Mouse (Mus musculus) urinary bladder, adult 18-20 months (tissue): ENCODE measurements around the gene Tsc2.
A peak's percentile ranks its signal among the peaks of the same experiment; 100 is the strongest.
"Not testable (repeated sequence)": the region's sequence is repeated elsewhere in the genome, so short reads cannot be mapped to it uniquely, and the experiment has no call there.

ENCODE experiments used
- DNase-seq, 2 experiments: peaks; one replicate each; pipeline ENCODE4 v3.0.0; 2022; ENCODE audit warnings: low spot score in 2 of 2, mixed read lengths in 2 of 2

Gene Tsc2

DNA sequence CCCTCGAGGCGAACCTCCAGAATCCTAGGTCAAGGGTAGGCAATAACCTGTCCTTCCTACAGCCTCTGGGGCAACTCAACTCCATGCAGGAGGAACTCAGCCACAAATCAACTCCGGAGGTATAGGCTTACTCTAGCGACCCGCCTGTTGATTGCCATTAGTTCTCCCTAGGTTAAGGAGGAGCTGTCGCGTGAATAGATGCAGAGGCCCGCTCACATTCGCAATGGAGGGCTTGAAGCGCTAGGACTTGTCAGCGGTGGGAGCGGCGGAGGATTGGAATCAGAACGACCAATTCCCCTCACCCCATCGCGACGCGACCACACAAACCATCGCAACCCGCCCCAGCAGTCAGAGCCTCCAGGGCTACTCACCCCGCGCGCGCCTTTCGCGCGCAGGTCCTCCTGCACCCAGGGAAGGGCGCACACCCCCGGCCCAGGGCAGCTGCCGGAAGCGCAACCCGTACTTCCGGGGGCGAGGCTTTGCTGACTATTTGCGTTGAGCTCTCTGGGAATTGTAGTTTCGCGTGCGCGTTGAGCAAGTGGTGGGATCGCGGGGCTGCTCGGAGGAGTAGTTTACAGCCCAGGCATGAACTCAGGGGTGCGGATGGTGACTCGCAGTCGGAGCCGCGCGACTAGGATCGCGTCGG, at the start of gene Tsc2, which contains the start of gene Nthl1:
Tsc2 (minus strand) TSS at position 464 of the 646 bp plus-strand sequence.
Nthl1 (plus strand) TSS at position 514 of the 646 bp plus-strand sequence.
- DNase-seq = peak; percentile 77 to 79

DNA sequence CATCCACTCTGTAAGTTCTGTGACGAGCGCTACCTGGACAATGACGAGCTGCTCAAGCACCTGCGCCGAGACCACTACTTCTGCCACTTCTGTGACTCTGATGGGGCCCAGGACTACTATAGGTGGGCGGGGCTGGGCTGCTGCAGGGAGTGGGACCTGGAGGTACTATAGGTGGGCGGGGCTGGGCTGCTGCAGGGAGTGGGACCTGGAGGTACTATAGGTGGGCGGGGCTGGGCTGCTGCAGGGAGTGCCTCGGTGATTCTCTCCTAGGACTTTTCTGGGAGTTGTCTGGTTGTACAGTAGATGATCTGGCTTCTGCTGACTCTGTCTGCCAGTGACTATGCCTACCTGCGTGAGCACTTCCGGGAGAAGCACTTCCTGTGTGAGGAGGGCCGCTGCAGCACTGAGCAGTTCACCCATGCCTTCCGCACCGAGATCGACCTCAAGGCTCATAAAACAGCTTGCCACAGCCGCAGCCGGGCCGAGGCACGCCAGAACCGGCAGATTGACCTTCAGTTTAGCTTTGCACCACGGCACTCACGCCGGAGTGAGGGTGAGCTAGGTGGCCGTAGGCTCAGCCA, 45.2 kb upstream of the Tsc2 start:
- no peak for DNase-seq

DNA sequence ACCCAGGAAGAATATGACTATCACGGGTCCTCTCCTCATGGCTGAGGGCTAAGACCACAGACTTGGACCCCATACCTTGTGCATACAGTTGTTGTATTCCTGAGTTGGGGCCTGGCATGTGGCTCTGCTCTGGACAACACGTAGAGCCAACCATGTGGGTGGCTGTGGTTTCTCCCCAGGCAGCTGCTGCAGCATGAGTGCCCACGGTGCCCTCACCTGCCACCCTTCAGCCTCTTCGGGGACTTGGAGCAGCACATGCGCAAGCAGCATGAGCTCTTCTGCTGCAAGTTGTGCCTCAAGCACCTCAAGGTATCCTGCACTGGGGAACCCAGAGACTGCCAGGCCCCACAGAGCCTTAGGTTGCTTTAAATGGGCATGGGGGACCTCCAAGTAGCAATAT, 44.4 kb upstream of the Tsc2 start:
- DNase-seq = no peak

DNA sequence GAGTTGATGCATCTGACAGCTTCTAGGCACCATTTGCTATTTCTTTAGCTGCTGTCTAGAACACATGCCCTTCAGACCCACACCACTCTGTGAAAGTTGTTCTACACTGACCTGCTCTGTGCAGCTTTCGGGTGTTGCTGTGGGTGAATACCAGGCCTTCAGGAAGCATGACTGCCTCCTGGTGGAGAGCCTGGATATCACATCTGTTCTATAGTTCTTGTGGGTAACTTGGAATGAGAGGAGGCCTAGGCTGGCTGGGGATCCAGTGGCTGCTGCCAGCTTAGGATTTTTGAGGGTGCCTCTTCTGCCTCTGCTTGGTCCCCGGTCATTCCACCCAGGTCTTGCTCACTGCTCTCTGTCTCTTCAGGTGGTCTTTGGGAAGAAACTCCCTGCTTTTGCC, 43.8 kb upstream of the Tsc2 start:
- no peak for DNase-seq

DNA sequence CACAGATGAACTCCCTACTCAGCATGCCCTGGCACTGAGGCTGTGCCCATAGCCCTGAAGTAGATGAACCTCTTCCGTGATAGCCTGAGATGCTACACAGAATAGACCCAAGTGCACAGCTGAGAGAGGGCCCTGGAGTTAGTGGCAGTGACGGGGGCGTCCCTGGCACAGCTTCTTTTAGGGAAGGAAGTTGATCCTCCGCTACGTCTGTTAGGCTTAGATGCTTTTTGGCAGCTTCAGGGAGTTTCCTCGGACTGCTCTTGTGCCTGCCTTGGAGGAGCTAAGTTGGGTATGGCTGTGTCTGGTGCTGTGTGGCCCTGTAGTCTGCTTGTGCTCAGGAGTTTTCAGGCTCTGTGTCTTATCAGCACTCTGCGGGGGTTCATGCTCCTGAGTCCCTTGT, 41.8 kb upstream of the Tsc2 start:
- DNase-seq = no peak

DNA sequence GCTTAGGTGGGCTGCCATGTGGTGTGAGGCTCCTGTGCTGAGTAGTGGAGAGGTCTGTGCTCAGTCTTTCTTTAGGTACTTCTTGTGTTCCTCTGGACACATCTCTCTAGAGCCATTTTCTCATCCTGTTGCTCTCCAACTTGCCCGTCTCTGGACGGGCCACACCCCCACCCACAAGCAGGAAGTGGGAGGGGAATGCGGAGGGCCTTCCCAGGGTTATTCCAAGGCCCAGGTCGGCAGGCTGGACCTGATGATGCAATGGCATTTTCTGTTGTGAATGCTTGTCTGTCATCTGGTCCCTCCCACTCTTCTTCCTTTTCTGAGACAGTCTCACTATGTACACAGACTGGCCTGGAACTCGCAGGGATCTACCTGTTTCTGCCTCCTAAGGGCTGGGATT, 39.7 kb upstream of the Tsc2 start:
- no peak for DNase-seq

DNA sequence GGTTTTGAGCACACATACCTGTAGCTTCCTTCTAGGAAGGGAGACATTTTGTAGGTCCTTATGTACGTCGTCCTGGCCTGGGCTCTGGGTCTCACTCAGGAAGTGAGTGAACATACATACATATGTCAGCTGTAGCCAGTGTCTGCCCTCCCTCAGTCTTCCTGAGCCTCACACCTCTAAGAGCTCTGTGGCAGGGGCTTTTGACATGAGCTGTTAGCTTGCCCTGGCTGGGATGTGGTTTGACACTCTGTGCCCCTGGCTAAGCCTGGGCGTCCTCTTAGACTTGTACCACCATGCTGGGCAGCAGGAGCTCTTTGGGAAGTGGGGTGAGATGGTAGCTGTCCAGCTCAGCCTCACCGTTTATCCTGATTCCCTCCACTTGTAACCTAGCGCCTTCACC, 38.9 kb upstream of the Tsc2 start:
- no peak for DNase-seq

DNA sequence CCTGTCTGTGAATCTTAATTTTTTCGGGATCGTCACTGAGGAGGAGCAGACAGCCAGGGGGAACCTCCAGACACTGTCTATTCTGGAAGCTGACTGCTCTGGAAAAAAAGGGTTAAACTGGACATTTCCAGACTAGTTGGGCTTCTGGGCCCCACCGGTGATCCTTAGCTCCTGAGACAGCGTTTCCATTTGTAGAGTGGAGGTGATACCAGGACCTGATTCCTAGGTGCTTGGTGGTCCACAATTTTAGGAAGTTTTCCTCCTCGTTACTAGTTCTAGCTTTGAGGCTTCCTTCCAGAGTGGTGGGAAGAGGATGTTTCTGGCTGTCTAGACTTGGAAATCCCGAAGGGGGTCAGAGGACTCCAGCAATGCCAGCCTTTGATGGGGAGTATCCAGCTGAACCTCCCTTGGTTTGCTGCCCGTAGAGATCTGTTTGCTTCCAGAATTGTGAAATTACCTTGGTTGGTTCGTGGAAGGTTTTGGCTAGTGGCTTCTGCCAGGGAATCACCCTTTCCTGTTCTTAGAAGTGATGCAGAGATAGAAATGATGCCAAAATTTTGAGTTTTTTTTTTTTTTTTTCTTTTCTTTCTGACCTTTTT, 37.9 kb upstream of the Tsc2 start:
- no peak for DNase-seq

DNA sequence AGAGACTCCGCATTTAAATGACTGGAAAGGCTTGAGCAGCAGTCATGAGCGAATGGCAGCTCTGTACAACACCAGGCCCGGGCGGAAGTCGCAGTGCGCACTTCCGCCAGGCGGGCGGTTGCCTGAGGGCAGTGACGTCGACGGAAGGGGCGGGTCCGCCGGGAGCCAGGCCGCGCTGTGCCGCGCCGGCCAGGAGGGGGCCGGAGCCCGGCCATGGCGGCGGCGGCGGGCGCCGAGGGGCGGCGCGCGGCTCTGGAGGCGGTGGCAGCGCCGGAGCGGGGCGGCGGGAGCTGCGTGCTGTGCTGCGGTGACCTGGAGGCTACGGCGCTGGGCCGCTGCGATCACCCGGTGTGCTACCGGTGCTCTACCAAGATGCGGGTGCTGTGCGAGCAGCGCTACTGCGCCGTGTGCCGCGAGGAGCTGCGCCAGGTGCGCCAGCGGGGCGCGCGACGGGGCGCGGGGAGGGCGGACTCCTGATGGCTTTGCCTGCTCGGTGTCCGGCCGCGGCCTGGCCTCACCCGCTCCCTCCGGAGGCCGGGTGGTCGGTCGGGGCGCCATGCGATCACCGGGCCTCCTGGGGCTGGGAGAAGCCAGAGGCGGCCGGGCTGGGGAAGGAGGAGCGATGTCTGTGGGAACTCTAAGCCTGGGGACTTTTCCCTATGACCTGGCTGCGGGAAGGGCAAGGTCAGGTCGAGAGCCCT, 37.3 kb upstream of the Tsc2 start, which contains the start of gene Zfp598:
Zfp598 (plus strand) TSS at position 143 of the 701 bp plus-strand sequence.
- DNase-seq = peak; percentile 91

DNA sequence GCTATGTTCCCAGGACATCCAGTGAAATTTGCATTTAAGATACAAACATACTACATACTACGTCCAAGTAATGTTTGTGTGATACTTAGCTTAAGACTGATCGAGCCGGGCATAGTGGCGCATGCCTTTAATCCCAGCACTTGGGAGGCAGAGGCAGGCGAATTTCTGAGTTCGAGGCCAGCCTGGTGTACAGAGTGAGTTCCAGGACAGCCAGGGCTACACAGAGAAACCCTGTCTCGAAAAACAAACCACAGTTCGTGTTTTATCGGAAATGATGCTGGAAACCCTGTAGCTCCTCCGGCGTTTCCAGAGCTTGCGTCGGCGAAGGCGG, 36.7 kb upstream of the Tsc2 start:
- DNase-seq = not testable (repeated sequence)

DNA sequence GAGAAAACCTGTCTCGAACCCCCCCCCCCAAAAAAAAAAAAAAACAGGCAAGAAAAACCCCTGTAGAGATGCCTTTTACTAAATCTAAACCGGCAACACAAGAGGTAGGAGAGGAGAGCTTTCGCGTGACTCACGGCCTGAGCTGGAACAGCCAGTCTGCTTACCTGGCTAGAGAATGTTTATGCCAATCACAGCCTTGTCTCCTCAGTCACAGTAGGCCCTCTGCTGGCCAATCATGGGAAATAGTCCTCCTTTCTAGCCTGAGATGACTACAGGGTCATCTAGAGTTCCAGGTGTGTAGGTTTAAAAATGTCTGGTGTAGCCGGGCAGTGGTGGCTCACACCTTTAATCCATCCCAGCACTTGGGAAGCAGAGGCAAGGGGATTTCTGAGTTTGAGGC, 35.0 kb upstream of the Tsc2 start:
- peak in 1 of 2 experiments; percentile 71 for DNase-seq

DNA sequence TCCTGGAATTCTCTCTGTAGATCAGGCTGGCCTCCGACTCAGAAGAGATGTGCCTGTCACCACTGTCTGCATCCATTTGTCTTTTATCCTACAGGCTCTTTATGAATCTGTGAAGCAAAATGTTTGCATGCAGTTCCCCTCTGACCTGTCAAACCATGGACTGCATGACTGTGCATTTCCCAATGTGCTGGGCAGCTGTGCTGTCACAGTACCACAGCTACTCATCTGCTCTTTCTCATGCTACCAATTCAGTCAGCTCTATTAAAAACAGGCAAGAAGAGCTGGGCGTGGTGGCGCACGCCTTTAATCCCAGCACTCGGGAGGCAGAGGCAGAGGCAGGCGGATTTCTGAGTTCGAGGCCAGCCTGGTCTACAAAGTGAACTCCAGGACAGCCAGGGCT, 34.6 kb upstream of the Tsc2 start:
- DNase-seq = not testable (repeated sequence)

DNA sequence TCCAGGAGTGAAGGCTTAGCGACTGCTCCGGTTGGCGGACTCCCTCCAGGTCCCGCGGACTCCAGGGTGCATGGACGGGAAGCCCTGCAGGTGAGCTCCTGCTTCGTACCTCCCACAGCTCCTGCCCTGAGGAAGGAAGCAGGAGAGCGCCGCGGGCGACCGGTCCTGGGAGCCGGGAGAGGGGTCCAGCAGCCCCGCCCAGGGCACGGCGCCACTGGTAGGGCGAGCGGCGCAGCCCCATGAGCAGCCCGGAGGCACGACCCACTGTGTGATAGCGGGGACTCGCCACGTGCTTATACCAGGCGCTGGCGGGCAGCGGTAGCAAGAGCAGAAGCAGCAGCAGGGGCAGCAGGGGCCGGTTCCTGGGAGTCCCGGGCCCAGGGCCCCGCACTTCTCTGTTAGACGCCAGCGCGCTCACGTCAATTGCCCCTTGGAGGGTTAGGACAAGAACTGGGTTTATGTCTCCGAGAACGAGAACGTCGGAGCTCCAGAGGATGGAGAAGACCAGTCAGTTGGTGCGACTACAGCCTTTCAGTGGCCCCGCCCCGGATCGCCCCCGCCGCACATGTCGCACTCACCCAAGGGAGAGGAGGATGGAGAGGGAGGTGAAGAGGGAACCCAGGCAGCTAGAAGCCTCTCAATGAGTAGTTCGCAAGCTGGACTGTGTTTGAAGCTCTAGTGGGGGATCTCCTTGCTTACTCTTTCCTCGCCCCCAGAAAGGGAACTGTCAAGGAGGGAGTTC, 25.8 kb upstream of the Tsc2 start, which contains the start of gene Npw:
Npw (minus strand) TSS at position 441 of the 742 bp plus-strand sequence.
- no peak for DNase-seq

DNA sequence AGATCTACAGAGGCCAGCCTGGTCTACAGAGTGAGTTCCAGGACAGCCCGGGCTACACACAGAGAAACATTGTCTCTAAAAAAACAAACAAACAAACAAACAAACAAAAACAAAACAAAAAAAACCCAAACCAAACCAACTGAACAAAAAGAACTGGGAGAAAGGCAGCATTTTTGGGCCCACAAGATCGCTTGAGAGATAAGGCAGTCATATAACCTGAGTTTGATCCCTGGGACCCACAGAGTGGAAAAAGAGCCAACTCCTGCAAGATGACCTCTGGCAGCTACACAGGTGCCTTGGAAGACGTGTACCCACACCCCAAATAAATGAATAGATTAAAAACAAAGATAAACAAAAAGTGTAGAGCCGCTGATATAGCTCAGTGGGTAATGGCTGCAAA, 22.5 kb upstream of the Tsc2 start:
- DNase-seq = no peak

DNA sequence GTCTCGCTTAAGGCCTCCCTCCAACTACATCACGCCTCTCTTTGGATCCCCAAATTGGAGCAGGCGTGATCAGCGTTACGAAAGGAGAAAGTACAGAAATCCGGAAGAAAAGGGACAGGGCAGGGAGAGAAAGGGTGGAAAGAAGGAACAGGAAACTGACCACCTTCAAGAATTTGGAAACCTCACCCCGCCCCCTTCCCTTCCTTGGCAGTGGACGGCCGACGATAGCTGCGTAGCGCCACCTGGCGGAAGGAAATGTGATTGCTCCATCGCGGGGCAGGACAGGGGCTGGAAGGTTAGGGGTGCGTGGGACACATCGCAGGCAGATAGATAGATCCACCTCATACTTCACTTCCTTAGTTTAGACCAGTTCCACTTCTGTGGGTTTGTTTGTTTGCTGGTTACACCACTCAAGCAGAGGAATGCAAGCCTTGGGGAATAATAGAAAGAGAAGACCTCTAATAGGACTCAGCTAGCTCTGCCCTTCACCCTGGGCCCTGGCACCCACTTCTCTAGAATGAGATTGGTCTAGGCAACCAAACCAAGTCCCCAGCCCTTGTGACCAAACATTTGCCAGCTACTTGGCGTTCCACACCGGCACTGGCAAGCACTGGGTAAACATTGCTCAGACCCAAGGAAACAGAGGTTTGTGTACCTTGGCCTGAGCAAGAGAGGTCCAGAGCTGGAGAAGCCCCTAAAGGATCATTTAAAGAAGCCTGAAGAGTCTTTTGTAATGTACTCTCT, 21.7 kb upstream of the Tsc2 start:
- peak in 1 of 2 experiments; percentile 58 for DNase-seq

DNA sequence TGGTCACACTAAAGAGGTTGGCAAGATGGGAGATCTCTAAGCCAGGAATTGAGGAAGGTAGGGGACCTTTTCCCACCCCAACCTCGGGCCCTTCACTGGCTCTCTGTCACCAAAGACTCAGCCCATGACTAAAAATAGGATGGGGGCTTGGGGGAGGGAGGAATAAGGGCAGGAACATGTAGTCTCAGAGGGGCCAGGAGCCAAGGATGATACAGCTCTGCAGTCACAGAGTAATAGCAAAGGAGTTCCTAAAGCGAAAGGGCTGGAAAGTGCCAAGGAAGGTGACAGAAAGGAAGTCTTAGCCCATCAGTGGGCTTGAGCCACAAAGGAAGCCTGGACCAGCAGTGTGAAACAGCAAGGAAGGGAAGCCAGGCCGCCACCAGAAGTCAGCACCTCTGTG, 19.4 kb upstream of the Tsc2 start:
- DNase-seq = no peak

DNA sequence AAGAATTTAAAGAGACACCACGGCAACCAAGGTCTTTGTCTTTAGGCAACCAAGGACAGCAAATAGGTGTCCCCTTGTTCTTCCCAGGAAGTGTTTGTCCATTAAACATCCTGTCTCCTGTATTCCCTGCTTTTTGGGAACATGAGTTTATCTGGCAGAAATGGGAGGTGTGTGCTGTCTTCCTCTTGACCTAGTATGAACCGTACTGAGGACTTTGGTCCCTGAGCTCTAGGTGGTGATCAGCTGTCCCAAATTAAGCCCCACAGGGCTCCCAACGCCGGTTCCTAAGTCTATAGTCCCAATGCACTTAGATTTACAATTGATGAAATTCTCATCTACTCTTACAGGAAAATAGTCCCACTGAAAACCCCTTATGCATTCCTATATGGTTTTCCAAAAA, 18.3 kb upstream of the Tsc2 start:
- no peak for DNase-seq

DNA sequence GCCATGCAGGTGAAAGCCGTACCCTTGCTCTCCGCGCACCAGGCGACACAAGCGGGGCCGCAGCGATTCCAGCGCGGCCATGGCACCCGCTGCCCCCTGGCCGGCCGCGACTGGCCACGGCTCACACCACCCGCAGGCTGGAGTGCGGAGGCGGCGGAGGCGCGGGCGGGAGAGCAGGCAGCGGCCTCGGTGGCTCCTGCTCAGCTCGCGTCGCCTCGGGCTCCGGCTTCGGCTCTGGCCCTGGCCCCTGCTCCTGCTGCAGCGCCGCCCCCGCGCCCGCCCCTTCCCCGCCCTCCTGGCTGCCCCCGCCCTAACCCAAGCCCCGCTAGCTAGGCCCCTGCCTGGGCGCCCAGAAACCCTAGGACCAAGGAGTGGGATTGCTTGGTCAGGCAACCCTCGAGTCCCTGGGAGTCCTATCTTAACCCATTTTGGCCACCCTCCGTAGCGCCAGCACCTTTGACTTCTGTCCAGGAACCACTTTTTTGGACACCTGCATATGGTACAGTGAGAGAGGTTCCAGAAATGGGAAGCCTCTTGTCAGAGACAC, 17.7 kb upstream of the Tsc2 start, which contains the start of gene Slc9a3r2:
Slc9a3r2 (minus strand) TSS at position 258 of the 547 bp plus-strand sequence.
- no peak for DNase-seq

DNA sequence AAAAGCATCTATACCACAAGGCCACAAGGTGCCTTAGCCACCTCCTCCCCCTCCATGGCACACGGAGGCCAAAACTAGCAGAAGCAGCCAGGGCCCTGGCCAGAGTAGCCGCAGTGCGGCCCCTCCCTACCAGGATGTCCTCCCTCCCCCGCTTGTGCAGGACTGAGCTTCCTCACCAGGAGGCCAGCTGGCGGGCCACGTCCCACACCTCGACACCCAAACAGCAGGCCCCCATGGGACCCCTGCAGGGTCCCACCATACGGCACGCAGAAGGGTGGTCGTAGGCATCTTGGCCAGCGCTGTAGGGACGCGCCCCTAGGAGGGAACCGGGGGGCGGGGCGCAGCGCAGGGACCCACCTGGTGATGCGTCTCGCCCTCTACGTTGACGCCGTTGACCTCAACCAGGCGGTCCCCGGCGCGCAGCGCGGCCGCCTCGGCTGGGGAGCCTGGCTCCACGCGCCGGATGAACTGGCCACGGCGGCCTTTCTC, 17.2 kb upstream of the Tsc2 start:
- peak in 1 of 2 experiments; percentile 63 for DNase-seq

DNA sequence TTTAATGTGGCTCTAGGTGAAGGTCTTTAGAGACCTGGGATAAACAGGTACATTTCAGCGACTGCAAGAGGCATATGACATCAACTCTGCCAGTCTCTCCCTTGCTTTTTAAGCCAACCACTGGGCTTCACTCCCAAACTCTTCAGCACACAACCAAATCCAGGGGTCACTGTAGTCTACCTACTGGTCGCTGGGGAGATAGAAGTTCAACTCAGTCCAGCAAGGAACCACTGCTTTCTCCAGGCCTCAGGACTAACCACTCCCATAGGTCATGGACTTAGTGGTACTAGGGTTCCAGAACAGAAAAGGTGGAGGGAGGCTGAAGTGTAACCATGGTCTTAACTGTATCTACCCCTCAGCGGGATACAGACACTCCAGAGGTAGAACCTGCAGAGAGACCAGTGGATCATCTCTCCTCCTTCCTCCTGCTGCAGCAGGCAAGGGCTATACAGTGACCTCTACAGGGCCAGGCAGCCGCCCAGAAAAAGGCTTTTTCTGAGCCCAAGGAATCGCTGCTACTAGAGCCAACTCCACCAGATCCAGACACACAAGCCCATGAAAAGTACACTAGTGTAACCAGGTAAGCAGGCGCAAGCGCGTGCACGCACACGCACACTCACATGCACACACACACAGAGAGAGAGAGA, 16.4 kb upstream of the Tsc2 start:
- DNase-seq = no peak
